Mouse (Mus musculus): ENCODE results near the gene Nt5dc1. TPM values are rescaled to one million over a fixed set of nuclear protein-coding genes. Genes with fewer than 3 reads are reported as not detected.

The Nt5dc1 gene
- total and polyA plus RNA-seq, 2 experiments from 2014 or later: 0.42 to 7.5 TPM

- Histone ChIP-seq H3K27me3 (ENCODE audit: control insufficient read depth, insufficient read depth, low read length) (no peaks in the 10 kb centered on the region), H3K4me3 (ENCODE audit: low read depth, low read length) (peak within 1 kb of the TSS; percentile 83), H3K27ac (ENCODE audit: low read depth) (peak within 1 kb of the TSS; percentile 68)
Measured at GRCm38 (mm10) chr10:34297299-34297979, 120.9 kb downstream of the Nt5dc1 start, which contains the start of gene Tspyl4. Gene Tspyl4 (plus strand): TSS chr10:34297442.

GRCm38 (mm10) chr10:34296911-34297298 is 121.4 kb downstream of the Nt5dc1 start:
- peak overlapping the region; percentile 83 for H3K4me3 ChIP-seq (ENCODE audit: low read depth, low read length)
- peaks cover 27% of the 10 kb centered on the region for H3K4me1 ChIP-seq (ENCODE audit: control insufficient read depth, insufficient read depth)
- H3K36me3 ChIP-seq (replicated peaks; ENCODE audit: control insufficient read depth, insufficient read depth, low read length): no peaks in the 10 kb centered on the region
- no peak overlapping the region; the same call in 1 of the 2 replicates for H3K27ac ChIP-seq (ENCODE audit: low read depth)
- TF ChIP-seq EP300 (IDR thresholded peaks at IDR 0.05; ENCODE audit: low read depth) (no peak), CTCF (IDR thresholded peaks at IDR 0.05; ENCODE audit: low read depth) (no peak)
- H3K9me3 ChIP-seq (replicated peaks; ENCODE audit: control insufficient read depth, low read length): no peaks in the 10 kb centered on the region
- DNase-seq (ENCODE audit: low spot score) (no peak), ATAC-seq (ENCODE audit: insufficient read depth, low read depth) (no peak)
- peak overlapping the region; percentile 48 for H3K9ac ChIP-seq (replicated peaks; ENCODE audit: low read depth, low read length)
- no peaks in the 10 kb centered on the region for H3K27me3 ChIP-seq (ENCODE audit: control insufficient read depth, insufficient read depth, low read length)
- WGBS: 5% methylated on average over 13 of the region's 13 CpGs
- H3K4me2 ChIP-seq (ENCODE audit: low read depth, low read length): peak overlapping the region; percentile 93

More at GRCm38 (mm10) chr10:34297299-34297979, 120.9 kb downstream of the Nt5dc1 start, which contains the start of gene Tspyl4:
- peak; percentile 95 for ATAC-seq (ENCODE audit: insufficient read depth, low read depth)
- TF ChIP-seq CTCF (IDR thresholded peaks at IDR 0.05; ENCODE audit: low read depth) (no peak), EP300 (IDR thresholded peaks at IDR 0.05; ENCODE audit: low read depth) (no peak)
- Histone ChIP-seq H3K9me3 (replicated peaks; ENCODE audit: control insufficient read depth, low read length) (no peaks in the 10 kb centered on the region), H3K36me3 (replicated peaks; ENCODE audit: control insufficient read depth, insufficient read depth, low read length) (no peaks in the 10 kb centered on the region), H3K4me2 (ENCODE audit: low read depth, low read length) (peak within 1 kb of the TSS; percentile 93), H3K4me1 (ENCODE audit: control insufficient read depth, insufficient read depth) (peaks cover 27% of the 10 kb centered on the region), H3K9ac (replicated peaks; ENCODE audit: low read depth, low read length) (peak within 1 kb of the TSS; percentile 78)
- peak; percentile 97 for DNase-seq (ENCODE audit: low spot score)
- WGBS: under 1% methylated on average over 38 of the region's 38 CpGs

DNA sequence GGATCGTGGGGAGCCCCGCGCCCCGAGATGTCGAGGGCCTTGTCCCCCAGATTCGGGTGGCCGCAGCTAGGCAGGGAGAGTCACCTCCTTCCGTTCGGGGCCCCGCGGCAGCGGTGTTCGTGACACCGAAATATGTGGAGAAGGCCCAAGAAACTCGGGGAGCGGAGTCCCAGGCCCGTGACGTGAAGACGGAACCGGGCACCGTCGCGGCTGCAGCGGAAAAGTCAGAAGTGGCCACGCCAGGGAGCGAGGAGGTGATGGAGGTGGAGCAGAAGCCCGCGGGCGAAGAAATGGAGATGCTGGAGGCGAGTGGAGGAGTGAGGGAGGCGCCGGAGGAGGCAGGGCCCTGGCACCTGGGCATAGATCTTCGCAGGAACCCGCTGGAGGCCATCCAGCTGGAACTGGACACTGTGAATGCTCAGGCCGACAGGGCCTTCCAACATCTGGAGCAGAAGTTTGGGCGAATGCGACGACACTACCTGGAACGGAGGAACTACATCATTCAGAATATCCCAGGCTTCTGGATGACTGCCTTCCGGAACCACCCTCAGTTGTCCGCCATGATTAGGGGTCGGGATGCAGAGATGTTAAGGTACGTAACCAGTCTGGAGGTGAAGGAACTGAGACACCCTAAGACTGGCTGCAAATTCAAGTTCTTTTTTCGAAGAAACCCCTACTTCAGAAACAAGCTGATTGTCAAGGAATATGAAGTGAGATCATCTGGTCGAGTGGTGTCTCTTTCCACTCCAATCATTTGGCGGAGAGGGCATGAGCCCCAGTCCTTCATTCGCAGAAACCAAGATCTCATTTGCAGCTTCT is 135.7 kb downstream of the Nt5dc1 start:
- H3K4me2 ChIP-seq (ENCODE audit: low read depth, low read length): peak overlapping the region; percentile 69
- peak overlapping the region; percentile 88 for H3K27ac ChIP-seq (ENCODE audit: low read depth)
- peak overlapping the region; percentile 93 for H3K9ac ChIP-seq (replicated peaks; ENCODE audit: low read depth, low read length)
- no peaks in the 10 kb centered on the region for H3K27me3 ChIP-seq (ENCODE audit: control insufficient read depth, insufficient read depth, low read length)
- peaks cover 21% of the 10 kb centered on the region for H3K4me1 ChIP-seq (ENCODE audit: control insufficient read depth, insufficient read depth)
- 3% methylated on average over 46 of the region's 47 CpGs for WGBS
- DNase-seq (ENCODE audit: low spot score) (no peak), ATAC-seq (ENCODE audit: insufficient read depth, low read depth) (peak; percentile 31)
- peaks cover 5% of the 10 kb centered on the region; the same call in 1 of the 2 replicates for H3K36me3 ChIP-seq (replicated peaks; ENCODE audit: control insufficient read depth, insufficient read depth, low read length)
- peak overlapping the region; percentile 89 for H3K4me3 ChIP-seq (ENCODE audit: low read depth, low read length)
- no peaks in the 10 kb centered on the region for H3K9me3 ChIP-seq (replicated peaks; ENCODE audit: control insufficient read depth, low read length)
- TF ChIP-seq EP300 (IDR thresholded peaks at IDR 0.05; ENCODE audit: low read depth): no peak
- no peak for TF ChIP-seq CTCF (IDR thresholded peaks at IDR 0.05; ENCODE audit: low read depth)

- peaks cover 21% of the 10 kb centered on the region for H3K4me1 ChIP-seq (ENCODE audit: control insufficient read depth, insufficient read depth)
- no peak for TF ChIP-seq CTCF (IDR thresholded peaks at IDR 0.05; ENCODE audit: low read depth)
- peak; percentile 99 for TF ChIP-seq EP300 (IDR thresholded peaks at IDR 0.05; ENCODE audit: low read depth)
- peak; percentile 98 for ATAC-seq (ENCODE audit: insufficient read depth, low read depth)
Measured at GRCm38 (mm10) chr10:34281962-34282388, 136.4 kb downstream of the Nt5dc1 start, which contains the start of gene Tspyl1. Gene Tspyl1 (plus strand): TSS chr10:34282190.

GRCm38 (mm10) chr10:34281211-34281961 is 137.0 kb downstream of the Nt5dc1 start:
- Histone ChIP-seq H3K4me3 (ENCODE audit: low read depth, low read length) (peak overlapping the region; percentile 89), H3K4me2 (ENCODE audit: low read depth, low read length) (peak overlapping the region; percentile 69), H3K9ac (replicated peaks; ENCODE audit: low read depth, low read length) (peak overlapping the region; percentile 93), H3K9me3 (replicated peaks; ENCODE audit: control insufficient read depth, low read length) (no peaks in the 10 kb centered on the region), H3K36me3 (replicated peaks; ENCODE audit: control insufficient read depth, insufficient read depth, low read length) (no peaks in the 10 kb centered on the region), H3K4me1 (ENCODE audit: control insufficient read depth, insufficient read depth) (peaks cover 21% of the 10 kb centered on the region), H3K27me3 (ENCODE audit: control insufficient read depth, insufficient read depth, low read length) (no peaks in the 10 kb centered on the region), H3K27ac (ENCODE audit: low read depth) (peak overlapping the region; percentile 88)
- no peak for TF ChIP-seq CTCF (IDR thresholded peaks at IDR 0.05; ENCODE audit: low read depth)
- TF ChIP-seq EP300 (IDR thresholded peaks at IDR 0.05; ENCODE audit: low read depth): no peak
- WGBS: 9% methylated on average over 14 of the region's 14 CpGs
- no peak for DNase-seq (ENCODE audit: low spot score)
- ATAC-seq (ENCODE audit: insufficient read depth, low read depth): peak; percentile 22; the same call in 1 of the 2 replicates

More at GRCm38 (mm10) chr10:34281962-34282388, 136.4 kb downstream of the Nt5dc1 start, which contains the start of gene Tspyl1:
- Histone ChIP-seq H3K9me3 (replicated peaks; ENCODE audit: control insufficient read depth, low read length) (no peaks in the 10 kb centered on the region), H3K36me3 (replicated peaks; ENCODE audit: control insufficient read depth, insufficient read depth, low read length) (no peaks in the 10 kb centered on the region), H3K4me2 (ENCODE audit: low read depth, low read length) (peak within 1 kb of the TSS; percentile 69), H3K9ac (replicated peaks; ENCODE audit: low read depth, low read length) (peak within 1 kb of the TSS; percentile 93), H3K4me3 (ENCODE audit: low read depth, low read length) (peak within 1 kb of the TSS; percentile 89), H3K27me3 (ENCODE audit: control insufficient read depth, insufficient read depth, low read length) (no peaks in the 10 kb centered on the region), H3K27ac (ENCODE audit: low read depth) (peak within 1 kb of the TSS; percentile 88)
- peak; percentile 96 for DNase-seq (ENCODE audit: low spot score)
- WGBS: under 1% methylated on average over 31 of the region's 38 CpGs

All from heart, postnatal 0 days (tissue).